Mouse (Mus musculus) kidney, embryonic 16.5 days (tissue): ENCODE results near the gene Odf2. TPM values are rescaled to one million over a fixed set of nuclear protein-coding genes. Genes with fewer than 3 reads are reported as not detected.
A peak's percentile ranks its signal among the peaks of the same experiment; 100 is the strongest.

ENCODE experiments used
- ATAC-seq: fragments of 200-750 bp; cut with Nextera tagmentation; 2 replicates; pipeline ENCODE4 v1.8.0; 2017; ENCODE audit warnings: moderate TSS enrichment; ENCODE audit not compliant: low FRiP score, low TSS enrichment
- H3K27ac ChIP-seq: fragments of 300-500 bp; sonication (generic); 2 replicates; pipeline ENCODE4 v1.5.1; 2014; ENCODE audit warnings: low read length
- H3K27me3 ChIP-seq: fragments of 300-500 bp; sonication (generic); 2 replicates; pipeline ENCODE4 v1.6.1; 2014; ENCODE audit warnings: low read length, control low read depth, mixed read lengths; ENCODE audit not compliant: insufficient read depth
- H3K36me3 ChIP-seq: fragments of 300-500 bp; sonication (generic); 2 replicates; pipeline ENCODE4 v1.6.1; 2014; ENCODE audit warnings: low read length, control low read depth, mixed read lengths; ENCODE audit not compliant: insufficient read depth
- H3K4me1 ChIP-seq: fragments of 300-500 bp; sonication (generic); 2 replicates; pipeline ENCODE4 v1.6.1; 2014; ENCODE audit warnings: low read length, control low read depth, mixed read lengths; ENCODE audit not compliant: insufficient read depth
- H3K4me2 ChIP-seq: fragments of 300-500 bp; sonication (generic); replicated peaks from 2 replicates; pipeline ENCODE4 v1.6.1; 2014; ENCODE audit warnings: low read depth, low read length
- H3K4me3 ChIP-seq: fragments of 300-500 bp; sonication (generic); 2 replicates; pipeline ENCODE4 v1.5.1; 2014; ENCODE audit warnings: mild to moderate bottlenecking, low read length
- H3K9ac ChIP-seq: fragments of 300-500 bp; sonication (generic); replicated peaks from 2 replicates; pipeline ENCODE4 v1.6.1; 2014; ENCODE audit warnings: low read length
- H3K9me3 ChIP-seq: fragments of 300-500 bp; sonication (generic); 2 replicates; pipeline ENCODE4 v1.6.1; 2016; ENCODE audit warnings: low read length, control low read depth
- WGBS: fragments of 180-500 bp; shearing (Covaris S2); extraction: QIAGEN DNeasy Blood & Tissue Kit; methylation state at CpG from one replicate; pipeline ENCODE4 v1.1.7; 2014; 5-methylcytosine and 5-hydroxymethylcytosine counted together
- polyA plus RNA-seq: library from polyadenylated mRNA; unstranded; fragments of >200 nt; fragmentation: Nextera tagmentation; extraction: Ambion mirVana; gene quantifications from 2 replicates; pipeline ENCODE4 v1.2.1, GENCODE M21; 2015

Odf2 gene
- polyA plus RNA-seq, 1 experiment from 2014 or later = 57.7 TPM

DNA sequence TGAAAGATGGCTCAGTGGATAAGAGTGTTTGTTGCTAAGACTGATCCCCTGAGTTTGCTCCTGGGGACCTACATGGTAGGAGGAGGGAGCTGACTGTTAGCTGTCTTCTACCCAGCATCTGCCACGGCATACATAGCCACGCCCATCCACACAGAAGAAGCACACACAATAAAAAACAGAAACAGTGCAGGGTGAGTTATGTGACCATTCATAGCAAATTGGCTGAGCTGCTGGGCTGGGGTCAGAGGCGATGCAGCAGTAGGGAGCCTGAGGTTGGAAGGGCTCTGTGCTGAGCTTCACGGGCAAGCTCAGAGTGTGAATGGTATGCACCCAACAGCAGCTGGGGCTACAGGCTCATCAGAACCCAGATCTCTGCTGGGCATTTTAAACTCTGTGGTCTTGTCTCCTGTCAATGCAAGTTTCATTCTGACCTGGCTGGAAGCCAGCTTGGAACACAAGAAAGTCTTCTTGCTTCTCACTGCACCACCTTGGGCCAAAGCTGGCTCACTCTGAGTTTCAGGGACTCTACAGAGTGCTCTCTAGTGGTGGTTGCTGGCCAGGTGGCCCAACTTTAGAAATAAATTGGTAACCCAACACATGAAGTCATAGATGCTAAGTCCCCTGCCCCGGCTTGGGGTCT, 39.1 kb upstream of the Odf2 start:
- H3K4me2 ChIP-seq = no peak overlapping the region
- H3K27me3 ChIP-seq = peaks cover 30% of the 10 kb centered on the region
- no peaks in the 10 kb centered on the region for H3K36me3 ChIP-seq
- no peaks in the 10 kb centered on the region for H3K9me3 ChIP-seq
- ATAC-seq = no peak
- peaks cover 12% of the 10 kb centered on the region for H3K4me1 ChIP-seq
- 55% methylated on average over 5 of the region's 5 CpGs for WGBS
- H3K27ac ChIP-seq = no peak overlapping the region
- no peak overlapping the region for H3K9ac ChIP-seq
- no peak overlapping the region for H3K4me3 ChIP-seq

GRCm38 (mm10) chr2:29852957-29853485, 36.0 kb upstream of the Odf2 start:
- Histone ChIP-seq H3K27me3 (peaks cover 7% of the 10 kb centered on the region; the same call in 1 of the 2 replicates), H3K9ac (no peak overlapping the region), H3K27ac (no peak overlapping the region), H3K4me2 (no peak overlapping the region), H3K9me3 (no peaks in the 10 kb centered on the region), H3K4me3 (no peak overlapping the region), H3K4me1 (peaks cover 4% of the 10 kb centered on the region; the same call in 1 of the 2 replicates), H3K36me3 (no peaks in the 10 kb centered on the region)
- 48% methylated on average over 4 of the region's 4 CpGs for WGBS
- no peak for ATAC-seq

DNA sequence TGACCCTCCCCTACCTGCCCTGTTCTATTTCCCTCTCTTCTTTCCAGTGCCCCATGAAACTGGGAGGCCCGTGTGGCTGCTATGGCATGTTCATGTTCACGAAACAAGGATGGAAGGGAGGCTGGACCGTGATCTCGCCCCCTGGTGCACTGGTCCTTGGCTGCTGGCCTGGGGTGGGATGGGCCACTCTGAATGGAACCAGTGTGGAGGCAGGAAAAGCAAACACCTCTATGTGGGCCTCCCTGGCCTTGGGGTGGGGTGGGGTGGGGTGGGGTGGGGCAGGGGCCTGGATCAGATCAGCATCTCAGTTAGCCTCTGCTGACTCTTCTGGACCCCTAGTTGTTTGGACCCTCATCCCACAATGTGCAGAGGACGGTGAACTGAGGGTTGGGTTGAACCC, 35.3 kb upstream of the Odf2 start:
- no peak overlapping the region for H3K4me2 ChIP-seq
- H3K27ac ChIP-seq = no peak overlapping the region
- H3K4me1 ChIP-seq = peaks cover 4% of the 10 kb centered on the region; the same call in 1 of the 2 replicates
- H3K27me3 ChIP-seq = peaks cover 6% of the 10 kb centered on the region; the same call in 1 of the 2 replicates
- no peak overlapping the region for H3K9ac ChIP-seq
- no peaks in the 10 kb centered on the region for H3K9me3 ChIP-seq
- WGBS = 70% methylated on average over 5 of the region's 5 CpGs
- no peak overlapping the region for H3K4me3 ChIP-seq
- no peak for ATAC-seq
- H3K36me3 ChIP-seq = no peaks in the 10 kb centered on the region

DNA sequence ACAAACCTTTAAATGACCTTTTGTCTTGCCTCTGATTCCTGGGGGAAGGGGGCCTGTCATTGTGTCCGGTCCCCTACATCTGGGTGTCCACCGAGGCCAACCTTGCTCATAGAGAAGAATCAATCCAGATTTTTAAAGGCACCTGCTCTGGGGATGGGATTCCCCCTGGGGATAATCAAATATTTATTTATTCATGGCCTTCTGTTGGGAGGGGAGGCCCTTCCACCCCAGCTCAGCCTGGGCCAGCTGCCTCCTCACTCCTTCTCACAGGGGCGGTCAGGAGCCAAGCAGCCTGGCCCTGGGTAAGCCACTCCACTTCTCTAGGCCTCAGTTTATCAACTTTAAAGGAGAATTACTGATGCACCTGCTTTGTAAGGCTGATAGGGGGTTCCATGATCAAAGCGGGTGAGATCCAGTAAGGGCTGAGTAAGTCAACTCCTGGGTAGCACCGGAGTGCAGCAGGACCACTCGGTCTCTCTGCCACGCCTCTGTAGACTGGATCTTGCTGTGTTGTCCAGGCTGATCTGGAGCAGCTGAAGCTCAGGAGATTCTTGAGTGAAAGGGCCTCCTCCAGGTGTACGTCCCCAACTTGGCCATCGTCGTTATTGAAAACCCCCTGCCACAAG, 33.3 kb upstream of the Odf2 start:
- Histone ChIP-seq H3K4me3 (no peak overlapping the region), H3K9me3 (no peaks in the 10 kb centered on the region), H3K9ac (no peak overlapping the region), H3K27ac (no peak overlapping the region), H3K36me3 (no peaks in the 10 kb centered on the region), H3K4me2 (no peak overlapping the region), H3K27me3 (peaks cover 4% of the 10 kb centered on the region; the same call in 1 of the 2 replicates), H3K4me1 (peaks cover 4% of the 10 kb centered on the region; the same call in 1 of the 2 replicates)
- no peak for ATAC-seq
- WGBS = 71% methylated on average over 10 of the region's 10 CpGs

DNA sequence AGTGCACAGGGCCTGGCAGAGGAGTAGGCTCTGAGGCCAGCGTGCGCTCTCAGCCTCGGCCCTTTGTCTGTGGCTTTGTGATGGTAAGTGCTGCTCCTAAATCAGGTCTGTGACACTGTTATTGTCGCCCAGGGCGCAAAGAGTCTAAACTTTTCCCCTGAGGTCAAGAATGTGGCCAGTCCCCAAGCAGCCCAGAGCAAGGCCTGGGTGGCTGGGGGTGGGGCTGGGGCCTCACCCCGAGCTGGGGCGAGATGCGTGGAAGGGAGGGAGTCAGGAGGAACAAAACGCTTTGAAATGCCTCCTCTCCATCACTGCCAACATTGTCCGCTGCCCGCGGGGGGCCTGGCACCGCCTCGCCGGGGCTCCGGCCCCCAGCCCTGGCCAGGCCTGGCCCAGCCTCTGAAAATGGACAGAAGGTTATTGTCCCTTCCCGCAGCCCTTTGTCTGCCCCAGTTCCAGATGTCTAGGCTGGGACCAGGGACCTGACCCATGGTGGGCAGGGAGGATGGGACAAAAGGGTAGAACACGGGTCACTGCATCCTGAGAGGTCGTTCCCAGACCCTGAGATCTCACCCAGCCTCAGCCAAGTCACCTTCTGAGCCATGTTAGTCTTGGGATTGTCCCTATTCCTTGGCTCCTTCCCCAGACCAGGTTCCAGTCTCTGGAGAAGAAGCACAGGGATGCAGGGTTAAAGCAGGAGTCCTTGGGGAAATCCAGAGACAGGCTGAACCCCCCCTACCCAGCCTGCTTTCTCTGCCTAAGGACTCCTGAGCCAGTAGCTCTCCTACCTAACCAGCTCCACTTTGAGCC, 32.4 kb upstream of the Odf2 start:
- H3K27me3 ChIP-seq = peaks cover 4% of the 10 kb centered on the region; the same call in 1 of the 2 replicates
- no peak overlapping the region for H3K27ac ChIP-seq
- 0 out of 2 replicates have a peak overlapping the region, but pooled peaks have one; percentile 36 for H3K9ac ChIP-seq
- H3K36me3 ChIP-seq = no peaks in the 10 kb centered on the region
- ATAC-seq = no peak
- H3K4me1 ChIP-seq = peaks cover 4% of the 10 kb centered on the region; the same call in 1 of the 2 replicates
- WGBS = 11% methylated on average over 19 of the region's 19 CpGs
- H3K4me3 ChIP-seq = no peak overlapping the region
- H3K4me2 ChIP-seq = no peak overlapping the region
- H3K9me3 ChIP-seq = no peaks in the 10 kb centered on the region

- ATAC-seq = no peak
- WGBS = 34% methylated on average over 2 of the region's 2 CpGs
- Histone ChIP-seq H3K27me3 (peaks cover 4% of the 10 kb centered on the region; the same call in 1 of the 2 replicates), H3K4me1 (peaks cover 4% of the 10 kb centered on the region; the same call in 1 of the 2 replicates), H3K4me2 (no peak overlapping the region), H3K9ac (no peak overlapping the region), H3K4me3 (no peak overlapping the region), H3K27ac (no peak overlapping the region), H3K36me3 (no peaks in the 10 kb centered on the region), H3K9me3 (no peaks in the 10 kb centered on the region)
Observed at GRCm38 (mm10) chr2:29857341-29857740, 31.7 kb upstream of the Odf2 start.

DNA sequence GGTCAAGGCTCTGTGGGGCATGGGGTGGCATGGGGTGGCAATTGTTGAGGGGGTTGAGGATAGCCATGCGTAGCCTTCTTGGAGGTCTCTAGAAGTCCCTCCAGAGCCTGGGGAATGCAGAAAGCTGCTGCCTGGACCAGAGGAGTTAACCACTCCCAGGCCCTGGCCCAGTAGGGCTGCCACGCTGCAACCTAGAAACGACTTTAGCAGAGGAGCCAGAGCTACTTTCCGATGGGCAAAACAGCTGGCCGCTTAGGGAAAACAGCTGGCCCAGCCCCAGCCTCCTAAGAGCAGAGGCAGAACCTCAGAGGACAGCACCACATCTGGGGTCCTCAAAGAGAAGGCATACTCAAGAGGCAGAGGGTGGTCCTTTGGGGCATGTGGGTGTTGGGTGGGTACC, 31.1 kb upstream of the Odf2 start:
- H3K4me2 ChIP-seq = no peak overlapping the region
- no peak overlapping the region for H3K27ac ChIP-seq
- peaks cover 4% of the 10 kb centered on the region; the same call in 1 of the 2 replicates for H3K4me1 ChIP-seq
- no peak for ATAC-seq
- H3K27me3 ChIP-seq = peaks cover 4% of the 10 kb centered on the region; the same call in 1 of the 2 replicates
- H3K9me3 ChIP-seq = no peaks in the 10 kb centered on the region
- H3K9ac ChIP-seq = no peak overlapping the region
- H3K36me3 ChIP-seq = no peaks in the 10 kb centered on the region
- no peak overlapping the region for H3K4me3 ChIP-seq
- 71% methylated on average over 5 of the region's 5 CpGs for WGBS

DNA sequence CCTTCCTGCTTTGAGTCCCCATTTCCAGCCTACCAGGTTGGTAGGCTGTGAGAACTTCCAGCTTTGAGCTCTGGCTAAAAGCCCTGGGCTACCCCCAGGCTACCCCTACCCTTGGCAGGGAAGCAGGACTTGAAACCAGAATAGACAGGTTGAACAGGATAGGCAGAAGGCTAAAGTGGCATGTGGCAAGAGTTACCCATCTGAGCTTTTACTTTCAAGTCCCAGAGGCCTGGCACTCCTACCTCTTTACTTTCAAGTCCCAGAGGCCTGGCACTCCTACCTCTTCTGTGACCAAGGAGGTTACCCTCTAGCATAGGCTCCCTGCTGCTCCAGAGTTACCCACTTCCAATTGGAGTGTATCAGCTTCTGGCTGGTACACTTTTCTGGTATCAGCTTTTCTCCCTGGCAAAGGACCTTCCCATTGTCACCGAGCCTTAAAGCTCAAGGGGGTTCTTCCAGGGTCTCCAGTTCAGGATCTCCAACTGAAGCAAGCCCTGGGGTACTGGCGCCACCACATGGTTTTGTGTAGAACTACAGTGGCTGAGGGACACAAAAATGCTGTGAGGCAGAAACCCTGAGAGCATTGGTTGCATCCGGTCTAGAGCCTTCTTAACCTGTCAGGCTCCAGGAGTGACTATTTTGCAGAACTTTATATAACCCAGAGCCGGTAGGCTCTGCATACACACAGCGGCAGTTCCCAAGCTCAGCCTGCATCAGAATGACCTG, 30.1 kb upstream of the Odf2 start:
- H3K36me3 ChIP-seq = no peaks in the 10 kb centered on the region
- no peak overlapping the region for H3K4me3 ChIP-seq
- H3K9ac ChIP-seq = 0 out of 2 replicates have a peak overlapping the region, but pooled peaks have one; percentile 11
- no peaks in the 10 kb centered on the region for H3K9me3 ChIP-seq
- 0 out of 2 replicates have a peak, but pooled peaks have one; percentile 40 for ATAC-seq
- H3K27ac ChIP-seq = no peak overlapping the region
- peaks cover 4% of the 10 kb centered on the region; the same call in 1 of the 2 replicates for H3K27me3 ChIP-seq
- 9% methylated on average over 5 of the region's 5 CpGs for WGBS
- H3K4me1 ChIP-seq = peaks cover 4% of the 10 kb centered on the region; the same call in 1 of the 2 replicates
- H3K4me2 ChIP-seq = no peak overlapping the region

GRCm38 (mm10) chr2:29865125-29865524, 23.9 kb upstream of the Odf2 start:
- H3K4me3 ChIP-seq = no peak overlapping the region
- no peaks in the 10 kb centered on the region for H3K9me3 ChIP-seq
- ATAC-seq = no peak
- no peak overlapping the region for H3K27ac ChIP-seq
- no peaks in the 10 kb centered on the region for H3K36me3 ChIP-seq
- no peak overlapping the region for H3K4me2 ChIP-seq
- no peaks in the 10 kb centered on the region for H3K27me3 ChIP-seq
- peaks cover 7% of the 10 kb centered on the region; the same call in 1 of the 2 replicates for H3K4me1 ChIP-seq
- 76% methylated on average over 4 of the region's 4 CpGs for WGBS
- H3K9ac ChIP-seq = no peak overlapping the region
